Mouse (Mus musculus) urinary bladder, postnatal 25 days (tissue): ENCODE results near the gene Tbc1d12.
"Not testable (repeated sequence)": the region's sequence is repeated elsewhere in the genome, so short reads cannot be mapped to it uniquely, and the experiment has no call there.

Experiments
- DNase-seq: peaks from one replicate; pipeline ENCODE4 v3.0.0; 2022; ENCODE audit warnings: low spot score

Gene Tbc1d12

GRCm38 (mm10) chr19:38836438-38837170, at the start of gene Tbc1d12:
Gene Tbc1d12 (plus strand): TSS chr19:38836579.
- DNase-seq: peak; percentile 92

- no peak for DNase-seq
These were observed 48.6 kb upstream of the Tbc1d12 start for GRCm38 (mm10) chr19:38787756-38788155.

- no peak for DNase-seq
These were observed 42.8 kb upstream of the Tbc1d12 start for GRCm38 (mm10) chr19:38793563-38794045.

GRCm38 (mm10) chr19:38796546-38796945, 39.8 kb upstream of the Tbc1d12 start:
- no peak for DNase-seq

- DNase-seq: no peak
These were observed 38.1 kb upstream of the Tbc1d12 start for GRCm38 (mm10) chr19:38798291-38798690.

- DNase-seq: no peak
These were observed 37.6 kb upstream of the Tbc1d12 start for GRCm38 (mm10) chr19:38798801-38799200.

- no peak for DNase-seq
These were observed 18.2 kb upstream of the Tbc1d12 start for GRCm38 (mm10) chr19:38818191-38818590.

GRCm38 (mm10) chr19:38818766-38819426, 17.5 kb upstream of the Tbc1d12 start, which contains the start of gene Noc3l:
Gene Noc3l (minus strand): TSS chr19:38819237.
- peak; percentile 97 for DNase-seq

- DNase-seq: no peak
These were observed 17.0 kb upstream of the Tbc1d12 start for GRCm38 (mm10) chr19:38819427-38819802.

GRCm38 (mm10) chr19:38820186-38820804, 16.1 kb upstream of the Tbc1d12 start:
- no peak for DNase-seq

- DNase-seq: no peak
These were observed 3.2 kb upstream of the Tbc1d12 start for GRCm38 (mm10) chr19:38833224-38833623.

GRCm38 (mm10) chr19:38836084-38836437, 318 bp upstream of the Tbc1d12 start:
- DNase-seq: no peak

- peak; percentile 34 for DNase-seq
These were observed 827 bp downstream of the Tbc1d12 start for GRCm38 (mm10) chr19:38837171-38837641.

GRCm38 (mm10) chr19:38844817-38845216, 8.4 kb downstream of the Tbc1d12 start:
- DNase-seq: no peak

- DNase-seq: no peak
These were observed 10.0 kb downstream of the Tbc1d12 start for GRCm38 (mm10) chr19:38846373-38846772.

- no peak for DNase-seq
These were observed 21.8 kb downstream of the Tbc1d12 start for GRCm38 (mm10) chr19:38858224-38858623.

GRCm38 (mm10) chr19:38862523-38862922, 26.1 kb downstream of the Tbc1d12 start:
- no peak for DNase-seq

- DNase-seq: not testable (repeated sequence)
These were observed 38.4 kb downstream of the Tbc1d12 start for GRCm38 (mm10) chr19:38874825-38875224.

GRCm38 (mm10) chr19:38880300-38880699, 43.9 kb downstream of the Tbc1d12 start:
- no peak for DNase-seq

GRCm38 (mm10) chr19:38901146-38902135, 65.1 kb downstream of the Tbc1d12 start:
- no peak for DNase-seq

GRCm38 (mm10) chr19:38902501-38902900, 66.1 kb downstream of the Tbc1d12 start:
- DNase-seq: no peak

- no peak for DNase-seq
These were observed 77.4 kb downstream of the Tbc1d12 start for GRCm38 (mm10) chr19:38913786-38914185.
